Mouse (Mus musculus) intestine, embryonic 14.5 days (tissue): Measurements from ENCODE around the gene Pla2g4a. TPM values are rescaled to one million over a fixed set of nuclear protein-coding genes. Genes with fewer than 3 reads are reported as not detected.
"Not testable (repeated sequence)": the region's sequence is repeated elsewhere in the genome, so short reads cannot be mapped to it uniquely, and the experiment has no call there.

Source experiments
- ATAC-seq: fragments of 200-750 bp; cut with Nextera tagmentation; replicated peaks from 2 replicates; pipeline ENCODE4 v1.8.0; 2017; ENCODE audit warnings: low read depth, moderate number of reproducible peaks, moderate TSS enrichment, moderate library complexity; ENCODE audit not compliant: low FRiP score, low TSS enrichment
- DNase-seq: peaks from one replicate; pipeline ENCODE4 v3.0.0-alpha.2; 2018; ENCODE audit warnings: low spot score
- H3K27ac ChIP-seq: fragments of 300-500 bp; sonication (generic); 2 replicates; pipeline ENCODE4 v1.5.1; 2014; ENCODE audit warnings: low read depth, mild to moderate bottlenecking, control low read depth
- H3K27me3 ChIP-seq: fragments of 300-500 bp; sonication (generic); replicated peaks from 2 replicates; pipeline ENCODE4 v1.6.1; 2014; ENCODE audit warnings: low read length, control low read depth; ENCODE audit not compliant: control insufficient read depth, insufficient read depth
- H3K36me3 ChIP-seq: fragments of 300-500 bp; sonication (generic); 2 replicates; pipeline ENCODE4 v1.6.1; 2014; ENCODE audit warnings: low read length, control low read depth; ENCODE audit not compliant: control insufficient read depth, insufficient read depth
- H3K4me1 ChIP-seq: fragments of 300-500 bp; sonication (generic); replicated peaks from 2 replicates; pipeline ENCODE4 v1.6.1; 2014; ENCODE audit warnings: low read length, control low read depth, mixed read lengths; ENCODE audit not compliant: control insufficient read depth, insufficient read depth
- H3K4me2 ChIP-seq: fragments of 300-500 bp; sonication (generic); 2 replicates; pipeline ENCODE4 v1.6.1; 2014; ENCODE audit warnings: low read length
- H3K4me3 ChIP-seq: fragments of 300-500 bp; sonication (generic); 2 replicates; pipeline ENCODE4 v1.5.1; 2014; ENCODE audit warnings: low read depth, low read length, control low read depth, mixed read lengths
- H3K9ac ChIP-seq: fragments of 300-500 bp; sonication (generic); 2 replicates; pipeline ENCODE4 v1.6.1; 2014; ENCODE audit warnings: mild to moderate bottlenecking, low read length
- H3K9me3 ChIP-seq: fragments of 300-500 bp; sonication (generic); 2 replicates; pipeline ENCODE4 v1.6.1; 2016; ENCODE audit warnings: low read length, control low read depth; ENCODE audit not compliant: control insufficient read depth
- WGBS: fragments of 180-500 bp; shearing (Covaris S2); extraction: QIAGEN DNeasy Blood & Tissue Kit; methylation state at CpG from one replicate; pipeline ENCODE4 v1.1.7; 2014; 5-methylcytosine and 5-hydroxymethylcytosine counted together
- polyA plus RNA-seq: library from polyadenylated mRNA; unstranded; fragments of >200 nt; fragmentation: Nextera tagmentation; extraction: Ambion mirVana; gene quantifications from 2 replicates; pipeline ENCODE4 v1.2.1, GENCODE M21; 2014

Gene Pla2g4a
- polyA plus RNA-seq, 1 experiment from 2014 or later: 39.1 TPM

DNA sequence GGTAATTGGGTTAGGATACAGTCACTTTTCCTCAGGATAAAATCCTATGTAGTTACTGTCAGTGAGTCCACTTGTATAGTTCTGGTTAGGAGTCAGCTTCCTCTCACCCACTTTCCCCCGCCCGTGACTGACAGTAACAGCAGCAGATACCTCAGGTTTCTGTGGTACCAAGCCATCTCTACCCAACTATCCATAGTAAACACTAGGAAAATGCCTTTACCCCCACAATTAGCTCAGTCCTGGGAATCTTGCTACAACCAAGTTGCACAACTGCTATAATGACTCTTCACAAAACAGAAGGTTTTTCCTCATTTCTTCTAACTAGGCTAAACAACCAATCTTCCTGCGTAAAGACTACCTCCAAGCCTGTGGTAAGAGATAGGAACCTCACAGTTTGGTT lies 14.7 kb downstream of the Pla2g4a start:
- 85% methylated on average over 3 of the region's 3 CpGs for WGBS
- DNase-seq (no peak), ATAC-seq (no peak)
- no peak overlapping the region for H3K4me3 ChIP-seq
- no peak overlapping the region for H3K9ac ChIP-seq
- H3K9me3 ChIP-seq: no peaks in the 10 kb centered on the region
- H3K36me3 ChIP-seq: no peaks in the 10 kb centered on the region
- H3K4me2 ChIP-seq: no peak overlapping the region
- H3K4me1 ChIP-seq: peaks cover 6% of the 10 kb centered on the region; the same call in 1 of the 2 replicates
- H3K27ac ChIP-seq: no peak overlapping the region
- H3K27me3 ChIP-seq: no peaks in the 10 kb centered on the region

DNA sequence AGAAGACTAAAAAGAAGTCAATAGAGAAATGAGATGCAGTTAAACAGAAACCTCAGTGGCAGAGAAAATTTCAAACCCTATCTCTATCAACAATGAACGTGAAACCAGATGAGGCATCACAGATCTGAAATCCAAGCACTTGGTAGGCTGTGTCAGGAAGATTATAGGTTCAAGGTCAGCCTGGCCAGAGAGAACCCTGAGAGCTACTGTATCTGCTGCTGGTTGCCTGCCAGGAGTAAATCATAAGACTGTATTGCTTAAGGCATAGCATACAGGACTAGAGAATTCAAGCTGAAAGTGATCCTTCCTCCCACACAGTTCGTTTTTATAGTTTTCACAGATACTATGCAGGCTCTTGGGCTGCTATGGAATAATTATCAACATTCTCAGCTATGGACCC lies 17.5 kb downstream of the Pla2g4a start:
- no peak overlapping the region for H3K4me3 ChIP-seq
- H3K27me3 ChIP-seq: no peaks in the 10 kb centered on the region
- no peak overlapping the region for H3K27ac ChIP-seq
- DNase-seq (no peak), ATAC-seq (no peak)
- no peak overlapping the region for H3K9ac ChIP-seq
- no peaks in the 10 kb centered on the region for H3K36me3 ChIP-seq
- WGBS: 59% methylated on average over 2 of the region's 2 CpGs
- no peaks in the 10 kb centered on the region; the same call in 1 of the 2 replicates for H3K4me1 ChIP-seq
- H3K4me2 ChIP-seq: no peak overlapping the region
- no peaks in the 10 kb centered on the region for H3K9me3 ChIP-seq

GRCm38 (mm10) chr1:149940301-149940700 lies 20.8 kb downstream of the Pla2g4a start:
- Histone ChIP-seq H3K4me1 (no peaks in the 10 kb centered on the region), H3K27me3 (no peaks in the 10 kb centered on the region), H3K4me2 (no peak overlapping the region), H3K4me3 (no peak overlapping the region), H3K9ac (no peak overlapping the region), H3K27ac (no peak overlapping the region), H3K36me3 (no peaks in the 10 kb centered on the region), H3K9me3 (no peaks in the 10 kb centered on the region)
- no peak for DNase-seq
- 78% methylated on average over 1 of the region's 1 CpGs for WGBS
- ATAC-seq: no peak

DNA sequence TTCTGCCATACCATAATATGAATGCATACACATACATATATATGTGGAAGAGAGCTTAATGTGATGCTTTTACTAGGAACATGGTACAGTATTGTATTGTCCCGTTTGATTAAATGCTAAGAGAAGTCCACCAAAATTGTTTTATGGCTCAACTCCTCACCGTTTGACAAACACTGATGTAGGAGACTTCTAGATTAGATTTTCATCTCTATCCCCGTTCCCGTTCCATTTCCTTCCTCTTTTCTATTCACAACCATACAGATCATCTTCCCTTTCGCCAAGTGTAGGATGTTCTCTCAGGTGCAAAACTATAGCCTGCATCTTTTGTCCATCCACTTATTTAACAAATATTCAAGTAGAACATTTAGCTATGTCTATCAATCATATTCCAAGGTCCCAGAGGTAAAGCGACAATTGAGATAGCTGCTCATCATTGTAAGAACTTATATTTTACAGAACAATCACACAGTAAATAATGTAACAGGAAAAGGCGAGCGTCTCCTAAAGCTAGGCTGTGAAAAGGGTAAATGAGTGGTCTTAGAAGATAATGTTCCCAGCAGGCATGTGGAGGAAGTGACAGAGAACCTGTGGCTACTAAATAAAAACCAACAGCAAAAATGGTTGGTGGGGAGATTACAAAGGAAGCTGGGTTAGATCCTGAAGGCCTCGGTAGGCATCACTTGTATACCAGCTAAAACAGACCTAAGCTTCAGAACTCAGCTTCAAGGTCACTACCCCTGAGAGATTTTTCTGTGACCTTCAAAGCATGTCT lies 21.6 kb downstream of the Pla2g4a start:
- H3K4me2 ChIP-seq: no peak overlapping the region
- H3K27me3 ChIP-seq: no peaks in the 10 kb centered on the region
- DNase-seq: no peak
- no peaks in the 10 kb centered on the region for H3K4me1 ChIP-seq
- ATAC-seq: no peak
- no peak overlapping the region for H3K9ac ChIP-seq
- 82% methylated on average over 9 of the region's 9 CpGs for WGBS
- H3K9me3 ChIP-seq: no peaks in the 10 kb centered on the region
- H3K4me3 ChIP-seq: no peak overlapping the region
- H3K36me3 ChIP-seq: no peaks in the 10 kb centered on the region
- H3K27ac ChIP-seq: no peak overlapping the region

GRCm38 (mm10) chr1:149937825-149938224 lies 23.3 kb downstream of the Pla2g4a start:
- no peak for ATAC-seq
- no peaks in the 10 kb centered on the region for H3K27me3 ChIP-seq
- H3K27ac ChIP-seq: no peak overlapping the region
- no peaks in the 10 kb centered on the region for H3K36me3 ChIP-seq
- WGBS: 90% methylated on average over 4 of the region's 4 CpGs
- H3K4me1 ChIP-seq: no peaks in the 10 kb centered on the region
- no peak overlapping the region for H3K4me2 ChIP-seq
- DNase-seq: no peak
- no peaks in the 10 kb centered on the region for H3K9me3 ChIP-seq
- no peak overlapping the region for H3K9ac ChIP-seq
- H3K4me3 ChIP-seq: no peak overlapping the region

- Histone ChIP-seq H3K36me3 (peaks cover 5% of the 10 kb centered on the region; the same call in 1 of the 2 replicates), H3K4me3 (no peak overlapping the region), H3K27ac (no peak overlapping the region), H3K9me3 (no peaks in the 10 kb centered on the region), H3K27me3 (no peaks in the 10 kb centered on the region), H3K4me1 (no peaks in the 10 kb centered on the region), H3K4me2 (no peak overlapping the region), H3K9ac (no peak overlapping the region)
- ATAC-seq (no peak), DNase-seq (no peak)
- 86% methylated on average over 5 of the region's 5 CpGs for WGBS
Observed at GRCm38 (mm10) chr1:149929140-149929539, 31.9 kb downstream of the Pla2g4a start.

- H3K4me2 ChIP-seq, H3K36me3 ChIP-seq, DNase-seq, H3K9ac ChIP-seq, H3K27ac ChIP-seq, ATAC-seq, H3K9me3 ChIP-seq, H3K4me1 ChIP-seq, H3K27me3 ChIP-seq, H3K4me3 ChIP-seq: not testable (repeated sequence)
- WGBS: 72% methylated on average over 1 of the region's 1 CpGs
Observed at GRCm38 (mm10) chr1:149923737-149924136, 37.4 kb downstream of the Pla2g4a start.

- DNase-seq (no peak), ATAC-seq (no peak)
- Histone ChIP-seq H3K27me3 (no peaks in the 10 kb centered on the region), H3K4me1 (no peaks in the 10 kb centered on the region), H3K4me2 (no peak overlapping the region), H3K9me3 (no peaks in the 10 kb centered on the region), H3K27ac (no peak overlapping the region), H3K36me3 (no peaks in the 10 kb centered on the region), H3K4me3 (no peak overlapping the region), H3K9ac (no peak overlapping the region)
- WGBS: 51% methylated on average over 1 of the region's 1 CpGs
Observed at GRCm38 (mm10) chr1:149922219-149922618, 38.9 kb downstream of the Pla2g4a start.

DNA sequence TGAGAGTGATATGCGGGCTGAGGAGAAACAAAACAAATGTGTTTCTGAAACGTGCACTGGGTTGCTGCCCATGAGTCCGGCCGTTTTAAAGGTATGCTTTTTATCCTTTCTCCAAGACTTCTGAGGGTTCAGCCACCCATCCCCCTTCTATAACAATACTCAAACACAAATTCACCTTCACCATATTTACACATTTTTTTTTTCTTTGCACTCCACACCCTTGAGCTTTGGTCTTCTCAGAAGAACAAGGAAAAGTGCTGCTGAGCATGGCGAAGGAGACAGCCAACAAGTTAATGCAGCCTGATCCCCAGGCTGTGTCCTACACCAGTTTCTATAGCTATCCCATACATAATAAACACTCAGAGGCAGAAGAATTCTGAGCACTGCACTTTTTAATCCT lies 39.8 kb downstream of the Pla2g4a start:
- no peak overlapping the region for H3K4me2 ChIP-seq
- H3K4me1 ChIP-seq: no peaks in the 10 kb centered on the region
- no peak overlapping the region for H3K27ac ChIP-seq
- no peaks in the 10 kb centered on the region for H3K9me3 ChIP-seq
- no peaks in the 10 kb centered on the region for H3K36me3 ChIP-seq
- no peak overlapping the region for H3K4me3 ChIP-seq
- 83% methylated on average over 5 of the region's 5 CpGs for WGBS
- DNase-seq (no peak), ATAC-seq (no peak)
- H3K27me3 ChIP-seq: no peaks in the 10 kb centered on the region
- H3K9ac ChIP-seq: no peak overlapping the region
